Mouse (Mus musculus) ES-CJ7 (cell line): ENCODE results near the gene Idh1.

ENCODE experiments used
- DNase-seq: peaks from one replicate; pipeline ENCODE4 v3.0.0; 2011; ENCODE audit warnings: low read depth, low spot score

Idh1 gene

GRCm38 (mm10) chr1:65113536-65114172 lies 72.6 kb downstream of the Idh1 start:
- no peak for DNase-seq

GRCm38 (mm10) chr1:65112807-65113196 lies 73.5 kb downstream of the Idh1 start:
- no peak for DNase-seq

GRCm38 (mm10) chr1:65112031-65112806 lies 74.1 kb downstream of the Idh1 start:
- DNase-seq, result peak; percentile 95

GRCm38 (mm10) chr1:65109756-65110435 lies 76.4 kb downstream of the Idh1 start:
- peak; percentile 77 for DNase-seq

GRCm38 (mm10) chr1:65109196-65109595 lies 77.1 kb downstream of the Idh1 start:
- no peak for DNase-seq
